Mouse (Mus musculus) megakaryocyte, adult 5-6 weeks (primary cell): Measurements from ENCODE around the gene Alk. TPM values are rescaled to one million over a fixed set of nuclear protein-coding genes. Genes with fewer than 3 reads are reported as not detected.
"Not testable (repeated sequence)": the region's sequence is repeated elsewhere in the genome, so short reads cannot be mapped to it uniquely, and the experiment has no call there.

ENCODE experiments used
- ATAC-seq: 2 replicates; pipeline ENCODE4 v1.8.0; 2016; ENCODE audit warnings: mild to moderate bottlenecking, inconsistent platforms; ENCODE audit not compliant: poor library complexity, severe bottlenecking
- total RNA-seq, 2 experiments: library from RNA; stranded (forward) in 1 of 2; stranded (reverse) in 1 of 2; fragments of 153-499, 151-499 nt in 1 of 2; fragments of 221-1000, 200-1000 nt in 1 of 2; gene quantifications; 2 replicates each; pipeline versions ENCODE4 v1.2.3 to v1.2.4; 2015 to 2017

Gene Alk
- total RNA-seq, 2 experiments from 2014 or later: not detected

DNA sequence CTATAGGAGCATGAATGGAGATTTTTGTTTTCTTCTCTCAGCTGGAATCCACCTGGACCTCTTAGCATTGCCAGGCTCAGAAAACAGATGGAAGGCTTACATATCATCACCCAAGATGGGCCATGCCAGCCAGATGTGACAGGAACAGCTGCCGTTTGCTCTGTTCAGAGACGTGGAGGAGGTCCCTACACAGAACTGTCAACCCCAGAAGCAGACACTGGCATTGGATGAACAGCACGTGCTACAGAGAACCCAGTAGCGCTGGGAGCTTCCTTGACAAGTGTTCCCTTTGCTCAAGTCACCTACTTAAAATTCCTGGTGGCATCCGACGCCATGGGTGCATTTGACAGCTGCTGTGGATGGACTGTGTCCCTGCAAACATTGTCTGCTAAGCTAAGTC is 72.2 kb downstream of the Alk start:
- no peak for ATAC-seq

DNA sequence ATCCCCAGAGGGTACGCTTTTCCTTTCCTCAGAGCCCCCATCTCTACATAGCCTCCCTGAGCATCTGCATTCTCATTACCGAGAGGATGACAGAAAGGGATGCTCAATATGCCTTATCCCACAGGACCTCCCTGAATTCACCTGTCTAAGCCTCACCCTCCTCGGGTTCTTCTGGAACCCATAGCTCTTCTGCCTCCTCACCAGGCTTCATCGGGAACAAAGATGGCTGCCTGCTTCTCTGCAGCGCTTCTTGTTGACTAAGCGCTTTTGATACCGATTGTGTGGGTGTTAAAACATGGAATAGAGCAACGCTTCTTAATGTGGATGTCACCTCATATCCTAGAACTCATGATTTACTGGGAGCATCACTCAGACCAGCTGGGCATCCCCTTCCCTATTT is 75.9 kb downstream of the Alk start:
- ATAC-seq: no peak

DNA sequence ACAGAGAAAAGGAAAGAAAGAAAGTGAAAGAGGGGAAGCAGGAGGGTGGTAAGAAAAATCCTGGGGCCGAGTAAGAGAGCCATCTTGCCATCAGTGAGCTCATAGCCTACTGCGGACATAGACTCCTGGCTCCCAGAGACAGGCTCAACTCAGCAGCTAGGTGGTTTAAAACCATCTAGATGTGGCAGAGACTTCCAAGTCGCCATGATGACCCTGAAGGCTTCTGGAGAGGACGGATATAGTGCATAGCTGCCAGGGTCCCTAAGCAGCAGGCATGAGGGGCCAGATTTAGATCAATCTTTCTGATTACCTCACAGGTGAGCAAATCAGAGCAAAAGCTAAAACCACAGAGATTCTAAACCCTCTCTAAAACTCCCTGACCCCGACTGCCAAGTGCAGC is 76.9 kb downstream of the Alk start:
- ATAC-seq: no peak

DNA sequence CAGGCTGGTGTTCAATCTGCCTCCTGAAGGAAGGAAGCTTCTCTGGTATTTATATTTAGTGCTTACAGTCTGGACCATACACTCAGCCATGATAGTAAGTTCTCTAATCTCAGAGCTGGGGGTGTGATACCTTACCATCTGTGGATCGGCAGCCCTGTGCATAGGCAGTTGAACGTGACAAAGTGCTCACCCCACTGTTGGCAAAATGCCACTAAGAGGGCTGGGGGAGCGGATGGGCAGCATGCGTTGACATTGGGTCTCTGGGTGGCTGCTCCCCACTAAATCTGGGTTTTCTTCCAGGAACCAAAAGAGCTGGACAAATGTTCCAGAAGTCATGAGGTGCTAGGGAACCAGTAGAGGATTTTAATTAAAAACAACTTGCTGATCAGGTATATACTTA is 78.1 kb downstream of the Alk start:
- ATAC-seq: no peak

DNA sequence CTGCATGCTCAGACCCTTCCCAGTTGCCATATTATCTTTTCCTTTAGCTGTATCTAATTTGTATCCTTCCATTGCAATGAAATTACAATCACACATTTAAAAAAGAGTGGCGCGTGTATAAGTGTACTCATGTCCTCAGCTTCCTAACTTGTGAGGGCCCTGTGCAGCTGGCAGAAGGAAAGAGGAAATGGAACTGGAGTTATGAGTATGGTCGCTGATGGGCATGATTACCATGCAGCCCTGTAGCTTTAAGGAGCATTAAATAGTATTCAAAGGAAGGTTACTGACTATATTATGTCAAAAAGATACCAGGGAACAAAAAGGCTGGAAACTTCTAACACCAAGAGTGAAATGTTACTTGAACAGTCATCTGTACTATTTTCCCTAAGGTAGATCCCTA is 79.6 kb downstream of the Alk start:
- no peak for ATAC-seq

DNA sequence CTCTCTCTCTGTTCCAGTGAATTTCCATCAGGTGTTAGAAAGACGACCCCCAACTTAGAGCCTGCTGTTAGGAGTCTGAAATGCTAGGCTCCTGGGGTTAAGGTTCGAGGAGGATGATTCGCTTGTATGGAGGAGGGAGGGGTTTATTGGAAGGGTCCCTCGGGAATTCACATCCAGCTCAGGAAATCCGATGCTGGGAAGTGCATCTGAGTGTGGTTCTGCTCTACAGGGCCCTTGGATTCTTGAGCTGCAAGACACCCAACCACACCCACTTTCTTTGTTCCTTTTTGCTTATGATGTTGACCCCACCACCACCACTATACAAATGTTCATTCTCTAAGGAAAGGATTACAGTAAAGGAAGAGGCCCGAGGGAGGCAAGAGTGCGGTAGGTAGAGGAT is 81.4 kb downstream of the Alk start:
- ATAC-seq: no peak

DNA sequence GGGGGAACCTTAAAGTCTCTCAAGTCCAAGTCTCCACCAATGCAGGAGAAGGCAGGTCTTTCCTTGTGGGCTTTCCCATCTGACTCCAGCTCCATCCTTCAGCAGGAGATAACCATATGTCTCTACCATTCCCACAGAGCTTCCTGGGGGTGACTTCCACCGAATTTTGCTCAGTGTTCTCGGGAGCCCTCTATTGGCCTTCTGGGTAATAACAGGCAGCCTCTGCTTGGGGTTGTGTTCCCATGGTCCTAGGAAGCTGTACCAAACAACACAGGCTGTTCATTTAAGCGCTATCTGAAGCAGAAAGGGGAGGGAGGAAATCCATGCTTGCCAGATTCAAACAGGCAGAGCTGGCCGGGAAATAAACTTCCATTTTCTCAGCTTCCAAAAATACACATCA is 82.0 kb downstream of the Alk start:
- no peak for ATAC-seq

DNA sequence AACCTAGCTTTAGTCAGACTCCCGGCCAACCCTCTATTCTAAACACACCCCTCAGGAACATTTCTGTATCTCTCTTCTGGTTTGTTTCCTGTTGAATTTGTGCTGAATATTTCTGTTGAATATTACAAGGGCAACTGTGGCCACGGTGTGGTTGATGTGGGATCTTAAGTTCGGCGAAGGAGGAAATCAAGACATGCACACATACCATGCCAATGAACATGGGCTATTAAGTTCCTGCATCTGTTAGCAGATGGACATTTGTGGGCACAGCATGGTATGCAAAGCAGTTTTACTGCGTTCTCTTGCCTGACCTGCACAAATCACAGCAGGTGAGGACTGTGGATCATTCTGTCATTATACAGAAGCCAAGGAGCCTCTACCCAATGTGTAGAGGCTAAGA is 83.1 kb downstream of the Alk start:
- no peak for ATAC-seq

DNA sequence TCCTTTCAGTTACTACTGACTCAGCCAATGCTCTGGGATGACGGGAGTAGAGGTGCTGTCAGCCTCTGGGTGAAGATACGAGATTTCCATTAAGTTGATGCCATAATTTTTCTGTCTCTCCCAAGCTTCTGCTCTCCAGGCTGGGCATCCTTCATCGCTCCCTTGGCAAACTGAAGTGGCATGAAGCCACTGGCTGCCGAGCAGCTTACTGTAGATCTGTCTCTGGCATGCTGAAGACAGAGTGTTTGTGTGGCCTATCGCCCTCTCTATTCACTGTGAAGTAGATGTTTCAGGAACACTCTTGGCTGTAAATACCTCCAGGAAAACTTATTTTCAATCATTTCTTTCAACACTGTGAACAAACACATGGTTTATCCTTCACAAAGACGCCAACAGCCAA is 93.7 kb downstream of the Alk start:
- no peak for ATAC-seq

DNA sequence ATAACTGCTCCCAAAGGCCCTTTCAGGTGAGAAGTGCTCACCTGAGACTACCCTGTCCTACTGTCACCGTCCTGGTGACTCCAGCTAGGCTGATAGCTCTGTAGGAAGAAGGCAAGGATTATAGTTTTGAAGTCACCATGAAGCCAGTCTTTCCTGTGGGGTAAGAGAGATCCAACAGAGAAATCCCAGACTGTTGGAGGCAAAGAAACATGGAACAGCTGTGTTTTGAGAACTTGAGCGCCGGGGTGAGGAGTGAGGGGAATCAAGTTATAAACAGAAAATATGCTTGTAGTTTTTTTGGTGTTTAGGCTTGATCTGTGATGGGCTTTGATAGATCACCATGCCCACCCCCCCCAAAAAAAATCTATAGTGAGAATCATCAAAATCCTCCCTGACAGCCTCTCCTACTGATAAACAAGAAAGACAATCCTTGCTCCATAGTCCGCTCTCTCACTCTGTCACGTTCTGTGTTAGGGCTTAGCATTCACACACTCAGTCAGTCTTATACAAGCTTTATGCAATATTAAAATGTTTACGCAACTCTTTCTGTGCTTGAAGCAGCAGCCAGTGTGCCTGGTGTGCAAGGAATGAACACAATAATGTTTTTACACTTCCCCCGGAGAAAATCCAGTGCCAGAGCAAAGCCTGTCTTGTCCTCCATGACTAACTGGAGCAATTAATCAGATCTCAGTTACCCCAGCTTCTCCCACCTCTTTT is 95.6 kb downstream of the Alk start:
- no peak for ATAC-seq

DNA sequence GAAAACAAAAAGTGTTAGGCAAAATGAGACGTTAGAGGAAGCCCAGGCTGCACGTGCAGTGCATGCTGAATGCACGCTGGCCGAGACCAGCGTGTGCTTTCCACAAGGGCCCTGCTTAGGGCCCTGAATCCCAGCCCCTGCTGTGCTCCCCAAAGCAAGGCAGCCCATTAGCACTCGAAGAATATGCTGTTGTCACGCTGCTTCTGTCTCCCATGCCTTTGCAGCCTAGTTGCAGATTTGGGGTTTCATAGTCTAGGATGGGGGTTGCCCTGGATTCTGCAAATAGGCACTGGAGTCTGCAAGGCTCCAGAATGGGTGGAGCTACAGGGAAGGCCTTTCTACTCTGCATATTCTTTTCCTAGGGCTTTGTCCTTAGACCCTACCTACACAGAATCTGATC is 99.2 kb downstream of the Alk start:
- no peak for ATAC-seq

DNA sequence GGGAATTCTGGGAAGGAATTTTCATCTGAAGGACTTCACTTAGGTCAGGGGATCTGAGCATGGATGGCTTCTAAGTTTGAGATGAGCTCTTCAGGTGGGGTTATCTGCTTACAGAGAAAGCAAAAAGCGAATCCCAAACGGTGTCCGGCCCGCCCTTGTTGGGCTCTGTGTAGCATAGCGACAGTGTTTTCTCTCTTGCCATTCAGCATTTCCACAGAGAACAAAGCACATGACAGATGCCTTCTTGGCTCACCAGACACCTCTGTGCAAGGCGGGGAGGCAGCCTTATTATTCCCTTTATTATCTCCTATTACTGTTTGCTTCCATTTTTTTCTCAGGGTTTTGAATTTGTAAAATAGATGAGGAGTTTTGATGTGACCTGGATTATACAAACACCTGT is 99.8 kb downstream of the Alk start:
- ATAC-seq: no peak

DNA sequence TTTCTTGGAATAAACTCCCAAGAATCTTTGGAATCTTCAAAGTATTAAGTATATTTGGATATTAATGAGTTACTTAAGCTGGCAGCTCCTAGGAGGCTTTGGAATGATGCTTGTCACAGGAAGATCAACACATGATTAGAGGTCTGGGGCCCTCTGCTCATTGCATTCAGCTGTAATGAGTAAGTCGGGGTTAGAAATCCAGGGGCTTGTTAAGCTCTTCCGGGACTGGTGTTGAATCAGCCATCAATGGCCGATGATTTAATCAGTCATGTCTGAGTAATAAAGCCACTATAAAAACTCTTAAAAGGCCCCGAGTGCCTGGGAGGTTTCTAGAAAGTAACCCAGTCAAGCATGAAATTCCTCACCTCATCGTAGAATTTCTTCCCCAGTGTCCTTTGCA is 109.0 kb downstream of the Alk start:
- ATAC-seq: no peak

DNA sequence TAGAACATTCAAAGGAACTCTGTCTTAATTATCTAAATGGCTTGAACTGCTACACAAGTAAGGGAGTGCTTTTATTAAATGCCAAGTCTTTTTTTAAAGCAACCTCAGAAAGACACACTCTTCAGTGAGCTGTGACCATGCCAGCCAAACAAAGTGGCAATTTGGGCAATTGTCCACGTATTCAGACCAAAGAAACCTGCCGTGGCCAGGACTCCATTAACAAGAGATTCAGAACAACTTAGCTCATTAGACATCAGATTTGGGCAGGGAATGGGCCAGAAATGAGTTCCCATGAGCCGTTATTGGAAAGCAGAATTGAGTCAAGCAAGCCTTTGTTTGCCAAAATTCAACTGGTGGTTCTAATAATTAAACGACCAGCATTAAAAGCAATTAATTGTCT is 118.8 kb downstream of the Alk start:
- ATAC-seq: no peak

DNA sequence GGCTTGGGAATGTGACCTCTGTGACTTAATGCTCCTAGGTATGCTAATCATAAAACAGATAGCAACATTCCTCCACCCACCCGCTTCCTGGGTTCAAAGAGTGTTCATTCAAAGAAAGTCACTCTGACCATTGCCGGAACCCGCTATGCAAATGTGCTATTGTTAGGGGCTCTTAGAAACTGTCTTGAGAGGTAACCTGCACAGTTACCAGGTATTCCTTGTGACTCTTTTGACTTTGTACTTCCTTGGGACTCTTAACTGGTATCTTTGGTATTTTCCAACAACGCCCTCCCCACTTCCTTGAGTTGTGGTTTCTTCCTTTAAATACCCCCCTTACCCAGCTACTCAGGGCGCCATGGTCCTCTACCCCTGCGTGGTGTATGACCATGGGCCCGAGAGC is 125.2 kb downstream of the Alk start:
- ATAC-seq: not testable (repeated sequence)

DNA sequence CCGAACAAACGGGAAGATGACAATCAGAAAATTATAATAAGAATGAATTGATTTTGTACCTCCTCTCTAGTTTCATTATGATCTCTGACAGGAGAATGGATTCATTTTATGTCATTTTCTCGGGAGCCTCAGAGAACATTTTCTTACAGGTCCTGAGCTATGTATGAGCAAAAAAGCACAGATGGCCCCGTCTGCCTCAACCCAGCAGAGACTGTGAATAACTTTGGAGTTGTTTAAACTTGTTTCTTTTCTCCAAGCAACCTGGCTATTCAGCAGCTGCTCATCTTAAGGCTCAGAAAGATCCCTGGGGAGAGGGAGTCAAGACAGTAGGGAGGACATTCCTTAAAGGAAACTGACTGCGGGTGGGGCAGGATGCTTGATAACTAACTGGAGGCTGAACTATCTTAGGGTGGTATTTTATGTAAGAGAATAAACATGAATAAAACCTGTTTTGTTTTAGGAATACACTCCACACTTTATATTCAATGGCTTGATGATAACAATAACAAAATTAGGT is 126.5 kb downstream of the Alk start:
- no peak for ATAC-seq

DNA sequence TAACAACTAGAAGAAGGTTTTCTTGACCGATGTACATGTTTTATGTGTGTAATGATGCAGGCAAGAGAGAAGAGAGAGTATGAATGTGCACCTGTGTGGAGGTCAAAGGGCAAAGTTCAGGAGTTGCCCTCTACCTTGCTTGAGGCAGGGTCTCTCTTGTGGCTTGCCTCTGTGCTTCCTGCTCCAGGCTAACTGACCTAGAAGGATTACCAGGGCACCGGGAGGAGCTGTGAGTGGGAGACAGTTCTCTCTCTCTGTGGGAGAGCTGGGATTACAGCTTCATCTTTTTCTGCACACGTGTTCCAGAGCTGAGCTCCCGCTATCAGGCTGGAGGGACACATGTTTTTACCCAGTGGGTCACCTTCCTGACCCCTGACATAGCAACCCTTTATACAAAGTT is 127.5 kb downstream of the Alk start:
- no peak for ATAC-seq

DNA sequence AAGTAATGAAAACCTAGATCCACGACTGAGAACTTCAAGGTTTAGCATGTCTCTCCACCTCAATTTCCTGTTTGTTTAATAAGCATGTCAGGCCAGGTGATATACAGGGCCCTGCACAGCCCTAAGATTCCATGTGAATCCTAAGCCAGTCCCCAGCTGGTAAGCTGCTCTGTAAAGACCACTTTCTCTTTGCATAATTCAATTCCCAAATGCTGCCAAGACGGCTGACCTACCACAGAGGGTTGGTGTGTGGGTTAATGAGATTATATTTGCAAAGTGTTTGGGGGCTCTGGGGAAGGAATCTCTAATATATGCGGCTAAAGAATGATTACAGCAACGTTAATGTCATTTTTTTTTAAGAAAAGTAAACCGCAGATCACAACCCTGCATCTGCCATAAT is 130.3 kb downstream of the Alk start:
- ATAC-seq: no peak

DNA sequence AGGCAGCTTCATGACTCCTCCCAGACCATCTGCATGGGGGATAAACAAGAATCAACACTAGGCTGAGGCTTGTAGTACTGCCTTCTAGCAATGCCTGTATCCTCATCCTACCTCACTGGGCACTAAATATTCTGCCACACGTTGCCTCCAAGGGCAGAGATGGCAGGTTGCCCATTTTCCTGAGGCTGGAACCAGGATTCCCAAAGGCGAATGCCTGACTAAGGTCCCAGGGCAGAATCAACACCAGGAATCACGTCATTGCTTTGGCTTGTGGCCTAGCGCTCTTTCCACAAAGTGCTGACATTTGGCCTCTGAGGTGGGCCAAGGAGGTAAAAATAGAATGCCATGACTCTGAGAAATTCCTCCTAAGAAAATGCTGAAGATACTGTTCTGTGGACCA is 155.9 kb downstream of the Alk start:
- ATAC-seq: no peak

DNA sequence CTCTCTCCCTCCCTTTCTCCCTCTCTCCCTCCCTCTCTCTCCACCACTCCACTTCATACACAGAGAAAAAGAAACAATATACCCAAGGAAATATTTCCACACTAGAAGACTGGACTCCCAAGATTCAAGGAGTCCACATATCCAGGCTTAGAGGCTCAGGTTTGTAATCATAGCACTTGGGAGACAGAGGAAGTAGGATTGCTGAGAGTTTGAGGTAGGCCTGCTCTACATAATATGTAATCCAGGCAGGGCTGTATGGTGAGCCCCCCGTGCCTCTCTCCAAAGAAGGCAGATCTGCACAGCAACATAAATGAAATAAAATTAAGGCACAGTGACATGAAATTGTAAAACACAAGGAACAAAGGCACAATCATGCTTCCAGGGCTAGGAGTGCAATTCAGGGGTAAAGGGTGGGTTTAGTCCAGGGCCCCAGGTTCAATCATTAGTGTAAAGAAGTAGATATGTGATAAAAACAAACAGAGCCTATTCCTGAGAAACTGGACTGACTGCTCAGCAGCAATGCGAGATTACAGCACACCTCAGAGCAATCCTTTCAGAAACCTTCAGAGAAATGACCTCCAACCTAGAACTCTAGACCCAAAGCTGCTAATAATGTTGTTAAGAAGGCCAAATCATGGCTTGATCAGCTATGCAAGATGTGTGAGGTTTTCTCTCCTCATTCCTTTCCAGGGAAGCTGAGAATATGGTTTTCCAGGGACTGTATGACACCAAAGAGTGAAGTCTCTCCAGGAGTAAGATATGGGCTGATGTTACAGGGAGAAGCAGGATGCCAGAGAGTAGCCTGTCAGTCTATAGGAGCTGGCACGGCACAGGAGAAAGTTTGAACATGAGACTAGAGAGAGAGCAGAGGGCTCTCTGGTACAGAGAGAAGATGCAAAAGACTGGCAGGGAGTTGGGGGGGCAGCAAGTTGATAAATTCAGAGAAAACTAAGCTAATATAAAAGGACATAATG is 158.9 kb downstream of the Alk start:
- no peak for ATAC-seq

DNA sequence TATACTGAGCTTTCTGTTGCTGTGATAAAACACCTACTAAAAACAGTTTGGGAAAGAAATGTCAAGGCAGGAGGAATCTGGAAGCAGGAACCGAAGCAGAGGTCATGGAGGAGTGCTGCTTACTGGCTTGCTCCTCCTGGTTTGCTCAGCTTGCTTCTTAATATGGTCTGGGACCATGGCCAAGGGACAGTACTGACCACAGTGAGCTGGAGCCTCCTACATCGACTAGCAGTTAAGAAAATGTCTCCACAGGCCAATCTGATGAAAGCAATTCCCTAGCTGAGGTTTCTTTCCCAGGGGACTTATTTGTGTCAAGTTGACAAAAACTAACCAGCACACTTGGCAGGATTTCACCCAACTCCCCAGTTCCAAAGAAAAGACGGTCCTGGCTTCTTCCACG is 187.0 kb downstream of the Alk start:
- ATAC-seq: no peak

DNA sequence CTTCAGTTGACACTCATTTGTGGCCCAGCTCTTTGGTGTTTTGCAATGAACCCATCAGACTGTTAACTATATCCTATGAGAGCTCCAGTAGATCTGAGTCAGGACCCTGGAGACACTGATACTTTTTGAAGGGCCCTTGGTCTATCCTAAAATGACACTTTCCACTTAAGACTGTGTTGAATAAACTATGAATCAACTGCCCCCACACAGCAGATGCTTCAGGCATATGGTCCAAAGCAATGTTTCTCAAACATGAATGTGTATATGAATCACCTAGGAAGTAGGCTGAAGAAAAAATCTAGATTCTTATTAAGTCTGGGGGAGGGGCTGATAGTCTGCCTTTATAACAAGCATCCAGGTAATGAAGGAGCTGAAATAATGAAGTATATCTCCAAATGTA is 189.8 kb downstream of the Alk start:
- no peak for ATAC-seq
